Comparison of ENCODE assay signal across 22 mouse cellular contexts in the genomic region with DNA sequence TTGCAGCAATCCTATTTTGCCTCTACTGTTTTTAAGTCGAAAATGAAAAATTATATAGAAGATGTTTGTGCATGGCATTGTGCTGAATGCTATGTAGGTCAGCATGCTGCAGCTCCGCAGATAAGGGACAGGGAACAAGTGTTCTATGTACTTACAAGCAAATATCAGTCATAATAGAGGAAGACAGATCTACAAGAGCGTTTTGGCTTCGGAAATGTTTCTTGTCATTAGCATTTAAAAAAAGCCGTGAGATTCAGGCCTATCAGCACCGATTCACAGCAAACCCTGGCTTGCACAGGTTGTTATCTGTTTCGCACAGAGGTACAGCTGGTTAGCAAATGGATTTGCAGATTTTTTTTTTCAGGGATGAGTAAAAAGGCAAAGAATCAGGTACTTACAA.
A peak's percentile ranks its signal among the peaks of the same experiment; 100 is the strongest.
DNase-seq lines count a peak whose midpoint lies in the region; ATAC-seq and TF ChIP-seq lines count a peak whose summit lies in the region.
"Had no signal": no experiment of that assay in that cellular context is flagged by ENCODE, and none has a peak within 500 bp of the region (broad histone marks: within the 10 kb centered on the region; RNA-seq: fewer than 3 reads in every experiment).

No protein-coding gene starts in this region.

- H3K9me3 ChIP-seq in forebrain, postnatal 0 days (ENCODE audit: low read length) = no peaks in the 10 kb centered on the region
- no peaks in the 10 kb centered on the region for H3K9me3 ChIP-seq in forebrain, embryonic 11.5 days (ENCODE audit: control insufficient read depth, low read length)
- no peaks in the 10 kb centered on the region for H3K9me3 ChIP-seq in MEL (replicated peaks; ENCODE audit: insufficient read depth, low read length)
- H3K9me3 ChIP-seq in midbrain, embryonic 16.5 days (replicated peaks; ENCODE audit: control insufficient read depth, low read length, poor library complexity, severe bottlenecking) = no peaks in the 10 kb centered on the region
- H3K9me3 ChIP-seq: embryonic facial prominence, embryonic 12.5 days; intestine, embryonic 15.5 days; limb, embryonic 12.5 days; liver, embryonic 12.5 days had no signal

- TF ChIP-seq RAD21 in MEL (IDR thresholded peaks at IDR 0.05; ENCODE audit: low read depth, low read length) = no peak

- no peaks in the 10 kb centered on the region for H3K4me1 ChIP-seq in forebrain, postnatal 0 days (ENCODE audit: insufficient read depth)
- no peaks in the 10 kb centered on the region; the same call in 1 of the 2 replicates for H3K4me1 ChIP-seq in forebrain, embryonic 11.5 days (replicated peaks; ENCODE audit: control insufficient read depth, insufficient read depth, low read length)
- H3K4me1 ChIP-seq in MEL (ENCODE audit: control insufficient read depth in 1 of 2, insufficient read depth in 2 of 2, low read length in 2 of 2) = no peaks in the 10 kb centered on the region
- H3K4me1 ChIP-seq in midbrain, embryonic 16.5 days (ENCODE audit: control insufficient read depth, insufficient read depth, low read length) = no peaks in the 10 kb centered on the region; the same call in 1 of the 2 replicates
- no peaks in the 10 kb centered on the region for H3K4me1 ChIP-seq in lung, adult 2 months (ENCODE audit: control insufficient read depth, insufficient read depth, low read length)
- H3K4me1 ChIP-seq: embryonic facial prominence, embryonic 12.5 days; intestine, embryonic 15.5 days; liver, embryonic 12.5 days had no signal

- H3K27me3 ChIP-seq in forebrain, postnatal 0 days (ENCODE audit: insufficient read depth, low read length) = no peaks in the 10 kb centered on the region
- H3K27me3 ChIP-seq in forebrain, embryonic 11.5 days (ENCODE audit: control insufficient read depth, insufficient read depth, low read length) = no peaks in the 10 kb centered on the region
- H3K27me3 ChIP-seq in MEL (ENCODE audit: control insufficient read depth in 1 of 2, insufficient read depth in 2 of 2, low read length in 2 of 2) = no peaks in the 10 kb centered on the region
- H3K27me3 ChIP-seq in midbrain, embryonic 16.5 days (ENCODE audit: control insufficient read depth, insufficient read depth, low read depth, low read length) = no peaks in the 10 kb centered on the region
- H3K27me3 ChIP-seq: CH12.LX; embryonic facial prominence, embryonic 12.5 days; intestine, embryonic 15.5 days; limb, embryonic 12.5 days; liver, embryonic 12.5 days had no signal

- no peak for TF ChIP-seq CTCF in forebrain, postnatal 0 days (IDR thresholded peaks at IDR 0.05; ENCODE audit: low read depth)
- no peak for TF ChIP-seq CTCF in MEL (IDR thresholded peaks at IDR 0.05 in 2 of 3, conservative IDR thresholded peaks at IDR 0.05 in 1 of 3; ENCODE audit: control insufficient read depth in 1 of 3, insufficient read depth in 1 of 3, low read depth in 2 of 3, low read length in 3 of 3, poor library complexity in 1 of 3, severe bottlenecking in 1 of 3)
- TF ChIP-seq CTCF in lung, adult 2 months (IDR thresholded peaks at IDR 0.05; ENCODE audit: insufficient read depth, low read length) = no peak

- ATAC-seq in forebrain, postnatal 0 days = no peak
- ATAC-seq in forebrain, embryonic 11.5 days (replicated peaks; ENCODE audit: low FRiP score) = no peak
- ATAC-seq in midbrain, embryonic 16.5 days = peak; percentile 78
- ATAC-seq: intestine, embryonic 15.5 days; liver, embryonic 12.5 days had no signal

- no peaks in the 10 kb centered on the region for H3K36me3 ChIP-seq in forebrain, postnatal 0 days (ENCODE audit: insufficient read depth)
- H3K36me3 ChIP-seq in forebrain, embryonic 11.5 days (ENCODE audit: control insufficient read depth, insufficient read depth, low read length) = no peaks in the 10 kb centered on the region
- H3K36me3 ChIP-seq in MEL (ENCODE audit: control insufficient read depth in 1 of 2, insufficient read depth in 2 of 2, low read length in 2 of 2) = peaks cover 0 to 3% of the 10 kb centered on the region in 2 experiments; a peak in 1 of 4 replicates
- H3K36me3 ChIP-seq in midbrain, embryonic 16.5 days (ENCODE audit: control insufficient read depth, insufficient read depth, low read length) = no peaks in the 10 kb centered on the region
- H3K36me3 ChIP-seq: embryonic facial prominence, embryonic 12.5 days; intestine, embryonic 15.5 days; limb, embryonic 12.5 days; liver, embryonic 12.5 days had no signal

- H3K27ac ChIP-seq in forebrain, postnatal 0 days (ENCODE audit: low read depth, low read length) = no peak overlapping the region
- no peak overlapping the region for H3K27ac ChIP-seq in forebrain, embryonic 11.5 days (ENCODE audit: low read depth, low read length)
- no peak overlapping the region for H3K27ac ChIP-seq in MEL (ENCODE audit: control insufficient read depth, low read depth, low read length)
- peak overlapping the region; percentile 6 for H3K27ac ChIP-seq in midbrain, embryonic 16.5 days (ENCODE audit: low read length)
- H3K27ac ChIP-seq: embryonic facial prominence, embryonic 12.5 days; heart, adult 2 months; intestine, embryonic 15.5 days; limb, embryonic 12.5 days; liver, embryonic 12.5 days had no signal

- 37% methylated on average over 7 of the region's 7 CpGs for WGBS in forebrain, postnatal 0 days
- WGBS in forebrain, embryonic 11.5 days = 82% methylated on average over 7 of the region's 7 CpGs
- 46% methylated on average over 7 of the region's 7 CpGs for WGBS in midbrain, embryonic 16.5 days
- 80% methylated on average over 7 of the region's 7 CpGs for WGBS in lung, adult 2 months

- TF ChIP-seq EP300 in MEL (IDR thresholded peaks at IDR 0.05; ENCODE audit: low read depth in 1 of 2, low read length in 2 of 2) = peak; percentile 82 to 85

- TF ChIP-seq POLR2A in MEL (IDR thresholded peaks at IDR 0.05; ENCODE audit: control insufficient read depth in 1 of 2, insufficient read depth in 1 of 2, low read depth in 1 of 2, low read length in 2 of 2, poor library complexity in 1 of 2) = no peak
- TF ChIP-seq POLR2A in lung, adult 2 months (IDR thresholded peaks at IDR 0.05; ENCODE audit: borderline replicate concordance, extremely low read depth, low read depth, low read length) = no peak

- no peak overlapping the region for H3K4me3 ChIP-seq in forebrain, postnatal 0 days (ENCODE audit: low read depth, low read length)
- H3K4me3 ChIP-seq in forebrain, embryonic 11.5 days (ENCODE audit: low read depth, low read length) = no peak overlapping the region
- no peak overlapping the region for H3K4me3 ChIP-seq in MEL (ENCODE audit: control insufficient read depth in 1 of 2, insufficient read depth in 1 of 2, low read depth in 2 of 2, low read length in 2 of 2)
- no peak overlapping the region for H3K4me3 ChIP-seq in midbrain, embryonic 16.5 days (ENCODE audit: low read depth, low read length)
- H3K4me3 ChIP-seq in lung, adult 2 months (replicated peaks; ENCODE audit: extremely low read depth, low read depth, low read length) = no peak overlapping the region
- H3K4me3 ChIP-seq: embryonic facial prominence, embryonic 12.5 days; heart, adult 2 months; intestine, embryonic 15.5 days; limb, embryonic 12.5 days; liver, embryonic 12.5 days had no signal

- H3K9ac ChIP-seq in forebrain, postnatal 0 days = no peak overlapping the region
- H3K9ac ChIP-seq in forebrain, embryonic 11.5 days (ENCODE audit: low read length) = no peak overlapping the region
- no peak overlapping the region for H3K9ac ChIP-seq in MEL (ENCODE audit: control insufficient read depth, low read depth, low read length, poor library complexity, severe bottlenecking)
- H3K9ac ChIP-seq in midbrain, embryonic 16.5 days (ENCODE audit: low read depth, low read length) = no peak overlapping the region
- H3K9ac ChIP-seq: embryonic facial prominence, embryonic 12.5 days; intestine, embryonic 15.5 days; limb, embryonic 12.5 days; liver, embryonic 12.5 days; lung, embryonic 14.5 days had no signal

- H3K79me2 ChIP-seq in MEL (ENCODE audit: control insufficient read depth, insufficient read depth, low read length, poor library complexity) = no peaks in the 10 kb centered on the region

- DNase-seq in forebrain, postnatal 0 days = peak; percentile 38
- DNase-seq in forebrain, embryonic 11.5 days (ENCODE audit: low spot score) = no peak
- peak; percentile 79 for DNase-seq in MEL (ENCODE audit: low read depth, low spot score)
- peak; percentile 2 for DNase-seq in c-Kit-positive CD71-negative TER-119-negative erythroid progenitor cells, embryonic 14.5 days (ENCODE audit: low read depth)
- DNase-seq in lung, adult 2 months = no peak
- DNase-seq in layer of hippocampus, adult 11-12 months (ENCODE audit: low spot score) = no peak
- DNase-seq: adrenal gland, adult 2 months; cerebellum, adult 9-11 months; gastrocnemius, postnatal 25 days; heart, adult 2 months; heart, postnatal 36 days; kidney, postnatal 4 days; lung, embryonic 14.5 days; lung, postnatal 36 days; spleen, adult 18-20 months; thymus, postnatal 36 days had no signal

- H3K4me2 ChIP-seq in forebrain, postnatal 0 days (ENCODE audit: low read depth) = 0 out of 2 replicates have a peak overlapping the region, but pooled peaks have one; percentile 15
- H3K4me2 ChIP-seq in forebrain, embryonic 11.5 days (ENCODE audit: low read depth, low read length, severe bottlenecking) = no peak overlapping the region
- peak overlapping the region; percentile 17 for H3K4me2 ChIP-seq in midbrain, embryonic 16.5 days (ENCODE audit: low read length)
- H3K4me2 ChIP-seq: embryonic facial prominence, embryonic 12.5 days; intestine, embryonic 15.5 days; limb, embryonic 12.5 days; liver, embryonic 12.5 days; lung, embryonic 14.5 days had no signal

TF ChIP-seq in MEL, 35 proteins besides CTCF, POLR2A, EP300 and RAD21 (continues in another document):
- TF ChIP-seq SIN3A (IDR thresholded peaks at IDR 0.05; ENCODE audit: low read length) (no peak), GATA1 (IDR thresholded peaks at IDR 0.05; ENCODE audit: low read depth, low read length) (peak; percentile 86), ZMIZ1 (IDR thresholded peaks at IDR 0.05; ENCODE audit: low read depth, low read length) (no peak), ZNF384 (IDR thresholded peaks at IDR 0.05; ENCODE audit: low read depth, low read length) (peak; percentile 92), SMC3 (IDR thresholded peaks at IDR 0.05; ENCODE audit: low read depth, low read length) (0 out of 2 replicates have a peak, but pooled peaks have one; percentile 4), TAL1 (IDR thresholded peaks at IDR 0.05; ENCODE audit: low read length) (peak; percentile 68; the same call in 1 of the 2 replicates), MYC (IDR thresholded peaks at IDR 0.05; ENCODE audit: low read depth, low read length) (no peak), USF1 (IDR thresholded peaks at IDR 0.05; ENCODE audit: low read depth, low read length) (no peak), TCF12 (IDR thresholded peaks at IDR 0.05; ENCODE audit: low read depth, low read length) (peak; percentile 96), UBTF (IDR thresholded peaks at IDR 0.05; ENCODE audit: borderline replicate concordance, insufficient read depth, low read depth, low read length) (no peak), MAX (IDR thresholded peaks at IDR 0.05; ENCODE audit: low read length) (no peak), BHLHE40 (IDR thresholded peaks at IDR 0.05; ENCODE audit: borderline replicate concordance, low read depth, low read length) (0 out of 2 replicates have a peak, but pooled peaks have one; percentile 27), MXI1 (IDR thresholded peaks at IDR 0.05; ENCODE audit: low read depth, low read length) (peak; percentile 41; the same call in 1 of the 2 replicates)

Comparison
In these comparisons a context has a peak if more than half of its experiments do, and no peak if none do; other contexts are left out.
1. DNase-seq: peak in forebrain, postnatal 0 days (single experiment), MEL (single experiment) and c-Kit-positive CD71-negative TER-119-negative erythroid progenitor cells, embryonic 14.5 days (single experiment); none in forebrain, embryonic 11.5 days (single experiment), lung, adult 2 months (single experiment) and layer of hippocampus, adult 11-12 months (single experiment).